Mouse (Mus musculus) ES-E14 (cell line): ENCODE measurements around the gene Rhd.

ENCODE experiments used
- CHD2 ChIP-seq: IDR thresholded peaks from 2 replicates; pipeline ENCODE4 v1.6.1; 2014; ENCODE audit warnings: mild to moderate bottlenecking, low read depth, low read length, inconsistent platforms
- HCFC1 ChIP-seq: IDR thresholded peaks from 2 replicates; pipeline ENCODE4 v1.6.1; 2012; ENCODE audit warnings: low read length, inconsistent platforms, borderline replicate concordance; ENCODE audit not compliant: insufficient read depth
- ZC3H11A ChIP-seq: IDR thresholded peaks from 2 replicates; pipeline ENCODE4 v1.6.1; 2012; ENCODE audit warnings: low read depth, mild to moderate bottlenecking, inconsistent platforms, low read length, borderline replicate concordance
- ZNF384 ChIP-seq: IDR thresholded peaks from 2 replicates; pipeline ENCODE4 v1.6.1; 2012; ENCODE audit warnings: low read depth, low read length, inconsistent platforms

DNA sequence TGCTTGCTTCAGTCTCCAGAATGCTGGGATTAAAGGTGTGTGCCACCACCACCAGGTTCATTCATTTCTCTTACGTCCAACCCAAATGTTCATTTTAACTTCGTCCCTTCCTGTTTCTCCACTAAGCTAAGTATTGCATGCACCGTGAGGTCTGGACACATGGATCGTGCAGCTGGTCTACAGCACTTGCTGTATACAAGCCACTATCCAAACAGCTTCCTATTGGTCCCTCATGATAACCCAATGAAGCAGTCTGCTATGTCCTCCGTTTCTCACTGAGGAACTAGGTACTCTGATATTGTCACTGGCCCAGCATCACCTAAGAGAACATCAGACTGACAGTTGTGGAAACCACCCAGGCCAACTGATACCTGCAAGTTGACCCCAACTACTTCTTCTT, 1.5 kb downstream of the Rhd start:
- TF ChIP-seq ZNF384 (no peak), CHD2 (no peak), HCFC1 (no peak), ZC3H11A (no peak)
